Mouse (Mus musculus) spleen, postnatal 36 days (tissue): ENCODE measurements around the gene Sele.

Experiments used
- DNase-seq, 2 experiments: peaks; one replicate each; pipeline ENCODE4 v3.0.0; 2022; ENCODE audit warnings: low spot score in 2 of 2, mixed read lengths in 1 of 2

The Sele gene

DNA sequence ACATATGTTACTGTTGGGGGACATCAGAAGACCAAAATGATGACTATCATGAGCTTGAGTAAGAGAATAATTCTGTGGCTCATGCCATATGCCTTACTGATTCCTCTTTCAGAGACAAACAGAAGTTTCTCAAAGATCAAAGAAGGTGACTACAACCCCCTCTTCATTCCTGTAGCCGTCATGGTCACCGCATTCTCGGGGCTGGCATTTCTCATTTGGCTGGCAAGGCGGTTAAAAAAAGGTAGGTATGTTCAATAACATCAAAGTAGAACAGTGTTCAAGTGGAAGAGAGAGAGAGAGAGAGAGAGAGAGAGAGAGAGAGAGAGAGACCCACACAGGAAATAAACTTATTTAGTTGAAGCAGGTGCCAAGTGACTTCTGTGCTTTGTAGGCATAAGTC, 24.0 kb downstream of the Sele start:
- no peak for DNase-seq

DNA sequence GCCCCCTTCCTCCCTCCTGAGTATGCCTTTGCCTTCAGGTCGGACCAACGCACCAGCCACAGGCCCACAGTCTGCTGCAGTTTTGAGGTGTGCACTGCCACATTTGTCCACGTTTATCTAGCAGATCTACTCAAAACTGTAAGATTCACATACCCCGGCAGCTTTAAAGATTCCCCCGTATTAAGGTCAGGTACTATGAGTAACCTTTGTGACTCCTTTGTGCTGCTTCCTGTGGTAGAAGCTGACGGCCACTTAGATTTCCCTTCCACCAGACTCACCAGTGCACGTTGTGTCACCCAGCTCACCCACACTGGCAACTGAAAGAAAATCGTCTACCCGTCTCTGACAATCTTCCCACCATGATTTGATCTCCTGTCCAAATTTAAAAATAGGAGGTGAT, 25.1 kb downstream of the Sele start:
- no peak for DNase-seq

DNA sequence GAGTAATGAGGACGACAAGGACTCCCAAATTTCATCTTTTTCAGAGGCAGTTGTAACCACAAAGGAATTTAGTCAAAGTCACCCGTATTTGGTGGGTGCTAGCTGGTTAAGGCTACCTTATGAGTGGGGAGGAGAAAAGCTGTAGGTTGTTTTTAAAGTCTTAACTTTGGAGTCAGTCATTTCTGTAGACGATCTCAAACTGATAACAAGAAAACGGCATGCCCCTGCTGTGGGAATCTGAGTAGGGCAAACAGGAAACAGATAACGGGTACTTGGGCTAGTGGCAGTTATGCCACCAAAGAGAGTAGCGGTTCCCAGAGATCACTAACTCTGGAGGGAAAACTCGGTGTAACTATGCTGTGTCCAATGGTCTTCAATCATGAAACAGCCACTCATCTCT, 25.8 kb downstream of the Sele start:
- DNase-seq = no peak

DNA sequence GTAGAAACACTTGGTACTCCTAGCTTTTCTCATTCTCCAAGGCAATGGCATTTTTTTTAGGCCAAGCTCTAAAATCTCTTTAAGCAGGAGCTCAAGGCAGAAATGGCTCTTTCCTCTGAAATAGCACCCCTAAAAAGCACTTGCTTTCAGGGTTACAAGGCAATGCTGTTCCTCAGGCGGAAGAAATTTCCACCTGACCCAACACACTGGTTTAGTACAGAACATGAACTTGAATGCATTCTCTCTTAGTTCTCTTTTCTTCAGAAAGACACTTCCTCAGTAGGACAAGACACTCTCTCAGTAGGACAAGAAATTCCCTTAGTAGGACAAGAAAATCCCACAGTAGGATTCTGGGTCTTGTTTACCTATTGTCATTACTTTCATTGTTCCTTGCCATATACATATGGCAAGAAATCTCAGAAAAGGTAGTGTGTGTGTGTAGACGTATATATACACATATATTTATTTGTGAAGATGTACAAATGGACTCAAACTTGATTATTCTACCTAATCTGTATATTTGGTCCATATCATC, 26.6 kb downstream of the Sele start:
- DNase-seq = peak; percentile 56 to 63

DNA sequence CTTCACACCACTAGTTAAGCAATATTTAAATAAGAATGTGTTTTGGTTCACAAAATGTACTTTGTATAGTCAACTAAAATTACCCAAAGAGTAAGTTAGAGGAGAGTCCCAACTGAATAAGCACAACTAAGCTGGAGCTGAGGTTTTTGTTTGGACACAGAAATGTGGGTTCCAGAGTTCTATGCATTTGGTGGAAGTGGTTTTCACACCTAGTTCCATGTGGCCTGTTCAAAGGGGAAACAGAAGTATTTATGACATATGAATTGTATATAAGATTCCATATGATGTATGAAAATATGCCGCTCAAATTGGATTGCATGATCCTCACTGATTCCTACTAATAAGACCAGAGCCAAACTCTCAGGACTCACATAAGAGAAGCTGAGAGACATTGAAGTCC, 27.4 kb downstream of the Sele start:
- no peak for DNase-seq

DNA sequence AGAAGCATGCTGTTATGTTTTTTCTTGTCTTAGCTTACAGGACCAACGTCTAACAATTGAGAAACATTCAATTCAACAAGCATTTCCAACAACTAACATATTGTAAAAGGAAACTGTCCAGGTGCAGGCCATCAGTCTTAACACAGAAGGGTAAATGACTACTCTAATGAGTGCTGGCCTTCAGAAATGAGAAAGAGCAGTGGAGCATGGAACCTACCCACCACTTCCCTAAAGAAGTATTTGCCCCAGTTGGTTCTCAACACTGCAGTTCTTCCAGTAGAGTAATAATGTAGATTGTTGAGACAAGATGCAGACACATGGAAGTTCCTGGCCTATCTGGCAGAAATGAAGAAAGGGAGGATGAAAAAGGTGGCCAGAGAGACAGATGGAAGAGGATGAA, 28.4 kb downstream of the Sele start:
- peak; percentile 76 to 79 for DNase-seq

DNA sequence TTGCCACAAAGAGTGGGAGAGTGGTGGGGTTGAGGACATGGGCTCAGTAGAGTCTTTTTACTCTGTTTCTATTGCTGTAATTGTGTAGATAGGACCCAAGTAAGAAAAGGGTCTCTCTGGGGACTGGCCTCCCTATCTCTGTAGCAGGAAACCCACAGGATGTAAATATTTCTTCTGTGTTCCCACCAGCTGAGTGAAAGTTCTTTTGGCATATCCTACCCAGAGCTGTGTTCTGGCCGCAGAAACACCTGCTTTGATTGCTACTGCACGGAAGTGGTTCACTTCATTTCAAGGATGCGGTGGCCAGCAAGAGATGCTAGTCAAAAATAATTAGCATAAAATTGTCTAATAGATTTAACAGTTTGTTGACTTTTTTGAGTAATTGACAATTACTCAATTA, 29.0 kb downstream of the Sele start:
- peak; percentile 75 for DNase-seq

DNA sequence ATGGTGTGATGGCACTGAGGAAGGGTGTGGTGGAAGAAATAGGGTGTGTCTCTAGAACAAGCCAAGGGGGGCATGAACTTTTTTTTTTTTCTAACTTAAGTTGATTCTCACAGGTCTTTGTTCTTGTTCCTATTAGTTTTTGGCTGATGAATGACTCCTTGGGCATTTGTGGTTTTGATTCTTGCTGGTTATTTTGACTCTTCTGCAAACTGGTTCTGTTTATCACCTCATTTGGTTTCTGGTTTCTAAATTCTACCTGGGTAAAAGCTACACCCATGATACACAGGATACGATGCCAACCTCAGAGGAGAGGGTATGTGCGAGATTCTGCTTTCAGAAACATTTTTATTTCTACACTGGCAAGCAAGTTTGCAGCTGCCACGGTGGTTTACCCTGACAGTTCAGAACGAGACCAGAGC, 30.3 kb downstream of the Sele start:
- DNase-seq = peak; percentile 83 to 85

DNA sequence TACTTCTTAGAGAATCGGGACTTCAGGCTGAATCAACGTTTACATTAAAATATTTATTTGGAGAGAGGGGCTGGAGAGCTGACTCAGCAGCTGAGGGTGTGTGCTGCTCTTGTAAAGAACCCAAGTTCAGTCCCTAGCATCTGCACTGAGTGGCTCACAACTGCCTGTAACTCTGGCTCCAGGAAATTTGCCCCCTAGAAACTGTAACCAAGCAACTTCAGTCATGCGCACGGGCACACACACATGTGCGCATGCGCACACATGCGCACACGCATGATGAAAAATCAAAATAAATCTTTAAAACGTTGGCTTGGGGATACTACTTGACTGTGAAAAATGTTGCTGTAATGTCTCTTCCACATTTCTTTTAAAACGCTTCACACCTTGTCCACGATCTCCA, 31.1 kb downstream of the Sele start:
- no peak for DNase-seq

DNA sequence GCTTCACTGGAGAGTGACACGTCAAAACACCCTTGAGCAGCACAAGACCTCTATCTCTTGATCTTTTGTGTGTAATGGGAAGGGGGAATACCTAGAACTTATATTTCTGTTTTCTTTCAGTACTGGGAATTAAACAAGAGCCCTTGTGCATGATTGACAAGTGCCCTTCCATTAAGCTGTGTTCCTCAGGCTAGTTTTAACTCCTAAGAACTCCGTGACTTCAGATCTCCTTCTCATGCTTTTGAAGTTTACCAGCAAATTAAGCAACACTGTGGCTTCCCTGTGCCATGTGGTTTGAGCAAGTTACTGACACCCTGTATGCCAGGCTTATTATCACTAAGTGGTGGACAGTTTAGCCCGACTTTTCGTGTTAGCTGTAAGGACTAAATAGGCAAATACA, 35.0 kb downstream of the Sele start:
- DNase-seq = no peak

DNA sequence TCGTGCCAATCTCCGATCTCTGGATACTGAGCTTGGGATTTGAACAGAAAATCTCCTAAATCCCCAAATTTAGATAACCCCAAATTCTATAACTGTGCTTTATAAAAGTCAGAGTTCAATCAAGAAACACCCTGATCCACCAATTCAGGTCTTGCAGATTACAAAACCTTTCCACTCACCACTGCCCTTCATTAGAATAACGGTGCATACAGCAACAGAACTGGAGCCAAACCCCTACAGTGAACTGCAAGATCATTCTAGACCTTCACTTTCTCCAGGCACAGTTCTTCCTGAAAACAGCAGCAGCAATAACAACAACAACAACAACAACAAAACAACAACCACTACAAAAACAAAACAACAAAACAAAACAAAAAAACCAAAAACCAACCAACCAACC, 38.8 kb downstream of the Sele start:
- DNase-seq = no peak

DNA sequence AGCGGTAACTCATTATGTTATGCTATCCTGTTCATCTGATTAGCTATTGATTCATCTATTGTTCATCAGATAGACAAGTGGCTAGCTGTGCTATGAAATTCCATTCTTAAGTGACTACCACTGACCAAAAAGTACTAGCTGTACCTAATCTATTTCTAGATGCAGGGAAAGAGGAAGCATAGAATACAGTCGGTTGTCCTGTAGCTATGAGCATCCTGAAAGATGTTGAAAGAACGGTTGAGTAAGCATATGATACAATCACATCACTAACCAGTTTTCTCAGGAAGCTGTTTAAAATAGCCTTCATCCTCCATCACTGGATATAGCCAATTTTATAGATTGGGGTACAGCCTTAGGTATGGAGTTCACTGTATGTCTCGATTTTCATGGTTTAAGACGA, 39.8 kb downstream of the Sele start:
- no peak for DNase-seq

DNA sequence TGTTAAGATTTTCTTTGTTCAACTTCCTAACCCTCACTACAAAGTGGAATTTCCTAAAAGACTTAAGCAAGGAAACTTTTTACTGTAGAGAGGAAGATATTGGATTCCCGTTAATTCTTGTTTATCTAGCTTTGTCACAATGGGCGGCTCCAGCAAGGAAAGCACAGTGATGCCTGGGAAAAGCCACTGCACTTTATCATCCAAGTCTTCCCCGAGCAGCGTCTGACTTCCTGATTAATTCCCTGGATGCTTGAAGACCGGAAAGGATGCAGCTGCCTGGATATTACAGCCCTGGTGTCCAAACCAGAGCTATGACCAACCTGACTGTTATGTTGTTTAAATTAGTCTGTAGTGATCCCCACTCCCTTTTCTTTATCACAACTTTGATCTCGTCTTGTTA, 48.7 kb downstream of the Sele start:
- no peak for DNase-seq

DNA sequence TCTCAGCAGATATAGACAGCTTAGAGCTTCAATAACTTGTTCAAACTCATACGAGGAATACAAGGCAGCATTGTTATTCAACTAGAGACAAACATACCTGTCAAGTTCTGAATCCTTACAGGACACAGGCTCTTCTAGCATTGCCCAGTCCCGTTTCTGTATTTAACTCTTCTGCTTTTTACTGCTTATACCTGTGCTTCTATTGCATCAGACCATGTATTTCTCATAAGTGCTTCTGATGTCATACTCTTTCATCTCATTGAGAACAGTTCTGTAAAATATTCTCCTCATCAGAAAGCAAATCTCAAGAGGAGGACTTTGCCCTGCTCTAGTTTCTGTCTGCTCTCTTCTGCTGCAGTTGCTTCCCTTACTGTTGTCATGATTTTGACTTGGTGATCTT, 49.9 kb downstream of the Sele start:
- DNase-seq = no peak

DNA sequence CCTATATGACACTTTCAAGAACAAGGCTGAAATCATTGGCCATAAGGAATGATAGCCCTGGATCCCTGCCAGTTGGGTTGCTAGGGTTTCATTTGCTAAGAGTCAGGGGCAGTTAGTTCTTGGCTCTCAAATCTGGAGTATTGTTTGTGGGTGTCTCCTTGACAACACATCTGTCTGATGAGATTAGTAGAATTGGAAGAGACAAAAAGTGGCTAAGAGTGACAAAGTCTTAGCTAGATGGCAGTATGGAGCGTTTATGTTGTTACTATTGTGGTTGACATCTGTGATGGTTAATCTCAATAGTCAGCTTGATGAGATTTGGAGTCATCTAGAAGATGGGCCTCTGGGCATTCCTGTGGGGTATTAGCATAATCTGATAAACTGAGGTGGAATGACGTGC, 50.3 kb downstream of the Sele start:
- DNase-seq = no peak
